7 mouse cellular contexts compared by ENCODE assay signal in genomic region chr19:4603801-4604723, GRCm38 (mm10). TPM values are rescaled to one million over a fixed set of nuclear protein-coding genes. Genes with fewer than 3 reads are reported as not detected.
A peak's percentile ranks its signal among the peaks of the same experiment; 100 is the strongest.
DNase-seq lines count a peak whose midpoint lies in the region; ATAC-seq and TF ChIP-seq lines count a peak whose summit lies in the region.

No protein-coding gene starts in this region.

- ATAC-seq in intestine, embryonic 16.5 days = peak; percentile 82
- peak; percentile 32; the same call in 1 of the 2 replicates for ATAC-seq in liver, embryonic 15.5 days (ENCODE audit: insufficient read depth)
- ATAC-seq in stomach, postnatal 0 days (ENCODE audit: low FRiP score, low TSS enrichment) = peak; percentile 85

- no peaks in the 10 kb centered on the region for H3K36me3 ChIP-seq in intestine, embryonic 16.5 days (ENCODE audit: control insufficient read depth, insufficient read depth, low read length)
- H3K36me3 ChIP-seq in liver, embryonic 15.5 days (replicated peaks) = peaks cover 16% of the 10 kb centered on the region; the same call in 1 of the 2 replicates
- no peaks in the 10 kb centered on the region; the same call in 1 of the 2 replicates for H3K36me3 ChIP-seq in stomach, postnatal 0 days (ENCODE audit: control insufficient read depth, insufficient read depth, low read length)

- H3K9ac ChIP-seq in intestine, embryonic 16.5 days (ENCODE audit: low read depth, low read length) = peak overlapping the region; percentile 51
- H3K9ac ChIP-seq in liver, embryonic 15.5 days = no peak overlapping the region
- H3K9ac ChIP-seq in stomach, postnatal 0 days (ENCODE audit: low read length) = peak overlapping the region; percentile 31; the same call in 1 of the 2 replicates

- H3K27me3 ChIP-seq in intestine, embryonic 16.5 days (replicated peaks; ENCODE audit: control insufficient read depth, insufficient read depth, low read length) = no peaks in the 10 kb centered on the region
- no peaks in the 10 kb centered on the region for H3K27me3 ChIP-seq in liver, embryonic 15.5 days
- no peaks in the 10 kb centered on the region for H3K27me3 ChIP-seq in stomach, postnatal 0 days (ENCODE audit: control insufficient read depth, insufficient read depth, low read length)

- H3K4me2 ChIP-seq in intestine, embryonic 16.5 days (ENCODE audit: low read depth, low read length) = no peak overlapping the region; the same call in 1 of the 2 replicates
- no peak overlapping the region for H3K4me2 ChIP-seq in liver, embryonic 15.5 days
- H3K4me2 ChIP-seq in stomach, postnatal 0 days (replicated peaks; ENCODE audit: low read depth) = no peak overlapping the region

- peak overlapping the region; percentile 19; the same call in 1 of the 2 replicates for H3K27ac ChIP-seq in intestine, embryonic 16.5 days (ENCODE audit: low read length)
- H3K27ac ChIP-seq in liver, embryonic 15.5 days (replicated peaks) = no peak overlapping the region
- peak overlapping the region; percentile 61; the same call in 1 of the 2 replicates for H3K27ac ChIP-seq in stomach, postnatal 0 days (replicated peaks)

- DNase-seq in ovary, postnatal 36 days (ENCODE audit: low spot score) = peak; percentile 57
- no peak for DNase-seq in ovary, adult 18-20 months (ENCODE audit: low spot score)
- peak; percentile 53 for DNase-seq in embryo, embryonic 9.5 days (ENCODE audit: extremely low spot score)
- DNase-seq in stomach, postnatal 0 days (ENCODE audit: low spot score) = peak; percentile 86
- DNase-seq in right cerebral cortex, postnatal 4 days = no peak

- TF ChIP-seq EP300 in stomach, postnatal 0 days (optimal IDR thresholded peaks at IDR 0.05) = no peak

- peaks cover 18% of the 10 kb centered on the region for H3K4me1 ChIP-seq in intestine, embryonic 16.5 days (ENCODE audit: control insufficient read depth, insufficient read depth, low read length)
- peaks cover 29% of the 10 kb centered on the region for H3K4me1 ChIP-seq in liver, embryonic 15.5 days (replicated peaks)
- no peaks in the 10 kb centered on the region; the same call in 1 of the 2 replicates for H3K4me1 ChIP-seq in stomach, postnatal 0 days (replicated peaks; ENCODE audit: control insufficient read depth, insufficient read depth)

- 35% methylated on average over 24 of the region's 24 CpGs for WGBS in intestine, embryonic 16.5 days
- WGBS in liver, embryonic 15.5 days (ENCODE audit: insufficient replicate concordance) = 38% methylated on average over 24 of the region's 24 CpGs
- 41% methylated on average over 24 of the region's 24 CpGs for WGBS in stomach, postnatal 0 days

- TF ChIP-seq CTCF in stomach, postnatal 0 days (IDR thresholded peaks at IDR 0.05; ENCODE audit: low read depth) = peak; percentile 78

- H3K9me3 ChIP-seq in intestine, embryonic 16.5 days (ENCODE audit: control insufficient read depth, low read length) = no peaks in the 10 kb centered on the region
- H3K9me3 ChIP-seq in liver, embryonic 15.5 days (replicated peaks) = no peaks in the 10 kb centered on the region
- no peaks in the 10 kb centered on the region for H3K9me3 ChIP-seq in stomach, postnatal 0 days (ENCODE audit: control insufficient read depth, low read length)

- H3K4me3 ChIP-seq in intestine, embryonic 16.5 days (ENCODE audit: low read length) = no peak overlapping the region
- H3K4me3 ChIP-seq in liver, embryonic 15.5 days (replicated peaks) = no peak overlapping the region
- no peak overlapping the region for H3K4me3 ChIP-seq in stomach, postnatal 0 days (ENCODE audit: low read depth, low read length)

RNA-seq across cellular contexts. Expression of gene Lrfn4, which starts 11.4 kb away (rescaled TPM):
- polyA plus RNA-seq in intestine, embryonic 16.5 days (2015; fragmentation: Nextera tagmentation; extraction: Ambion mirVana) = 2.7 and 4.0 TPM in 2 replicates
- polyA plus RNA-seq in liver, embryonic 15.5 days (2015; fragmentation: Nextera tagmentation; extraction: Ambion mirVana) = 0.43 and 0.46 TPM in 2 replicates
- 4.3 and 5.0 TPM in 2 replicates for polyA plus RNA-seq in stomach, postnatal 0 days (2015; fragmentation: Nextera tagmentation; extraction: Ambion mirVana)

RNA-seq across cellular contexts. Expression of gene Rce1, which starts 21.4 kb away (rescaled TPM):
- polyA plus RNA-seq in intestine, embryonic 16.5 days (2015; fragmentation: Nextera tagmentation; extraction: Ambion mirVana) = 66.0 and 69.2 TPM in 2 replicates
- 24.1 and 25.3 TPM in 2 replicates for polyA plus RNA-seq in liver, embryonic 15.5 days (2015; fragmentation: Nextera tagmentation; extraction: Ambion mirVana)
- 46.4 and 49.4 TPM in 2 replicates for polyA plus RNA-seq in stomach, postnatal 0 days (2015; fragmentation: Nextera tagmentation; extraction: Ambion mirVana)

Comparison
In these comparisons a context has a peak if more than half of its experiments do, and no peak if none do; other contexts are left out.
1. DNase-seq: peak in ovary, postnatal 36 days (single experiment), embryo, embryonic 9.5 days (single experiment) and stomach, postnatal 0 days (single experiment); none in ovary, adult 18-20 months (single experiment) and right cerebral cortex, postnatal 4 days (single experiment).
2. ATAC-seq: peak in every context shown above with its lines; median percentile 85 in stomach, postnatal 0 days; 82 in intestine, embryonic 16.5 days; 32 in liver, embryonic 15.5 days.